Comparison of ENCODE assay signal across 8 mouse cellular contexts in the genomic region with DNA sequence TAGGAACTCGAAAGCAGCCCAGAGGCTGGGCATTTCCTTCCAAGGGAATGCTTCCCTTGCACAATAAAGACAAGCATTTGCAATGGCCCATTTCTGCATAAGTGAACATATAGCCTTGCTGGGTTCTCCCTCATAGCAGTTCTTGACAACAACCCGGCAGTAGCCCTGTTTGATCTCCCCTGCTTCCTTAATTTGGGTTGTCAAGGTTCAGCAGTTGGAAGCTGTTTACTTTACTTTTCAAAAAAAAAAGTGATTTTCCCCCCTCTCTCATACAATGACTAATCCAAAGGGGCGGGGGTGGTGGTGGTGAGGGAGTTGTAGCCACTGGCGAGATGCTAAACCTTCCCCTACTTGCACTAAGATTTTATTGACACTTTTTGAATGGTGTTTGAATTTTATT. TPM values are rescaled to one million over a fixed set of nuclear protein-coding genes. Genes with fewer than 3 reads are reported as not detected.
DNase-seq lines count a peak whose midpoint lies in the region; ATAC-seq and TF ChIP-seq lines count a peak whose summit lies in the region.

No protein-coding gene starts in this region.

- no peaks in the 10 kb centered on the region for H3K27me3 ChIP-seq in heart, embryonic 12.5 days (replicated peaks)
- H3K27me3 ChIP-seq in forebrain, embryonic 11.5 days (ENCODE audit: control insufficient read depth, insufficient read depth, low read length) = no peaks in the 10 kb centered on the region
- peaks cover 20% of the 10 kb centered on the region for H3K27me3 ChIP-seq in liver, embryonic 14.5 days (ENCODE audit: control insufficient read depth, insufficient read depth, low read length)

- TF ChIP-seq CTCF in liver, embryonic 14.5 days (IDR thresholded peaks at IDR 0.05; ENCODE audit: low read depth) = no peak

- WGBS in heart, embryonic 12.5 days = 55% methylated on average over 4 of the region's 4 CpGs
- WGBS in forebrain, embryonic 11.5 days = 10% methylated on average over 4 of the region's 4 CpGs
- 52% methylated on average over 4 of the region's 4 CpGs for WGBS in liver, embryonic 14.5 days (ENCODE audit: insufficient replicate concordance)

- H3K9me3 ChIP-seq in heart, embryonic 12.5 days (replicated peaks) = no peaks in the 10 kb centered on the region
- H3K9me3 ChIP-seq in forebrain, embryonic 11.5 days (ENCODE audit: control insufficient read depth, low read length) = no peaks in the 10 kb centered on the region
- no peaks in the 10 kb centered on the region for H3K9me3 ChIP-seq in liver, embryonic 14.5 days (ENCODE audit: control insufficient read depth, low read length)

- no peak overlapping the region for H3K9ac ChIP-seq in heart, embryonic 12.5 days
- no peak overlapping the region for H3K9ac ChIP-seq in forebrain, embryonic 11.5 days (ENCODE audit: low read length)
- no peak overlapping the region for H3K9ac ChIP-seq in liver, embryonic 14.5 days (replicated peaks)

- no peak for DNase-seq in heart, adult 9 months (ENCODE audit: low spot score in 2 of 2)
- DNase-seq in 3T3-L1 (ENCODE audit: low read depth, low spot score) = peak; percentile 44
- DNase-seq in forebrain, embryonic 11.5 days (ENCODE audit: low spot score) = no peak
- DNase-seq in liver, embryonic 14.5 days (ENCODE audit: low read depth in 3 of 3, low spot score in 3 of 3) = no peak
- DNase-seq in right cerebral cortex, postnatal 36 days (ENCODE audit: low spot score in 2 of 2) = no peak
- DNase-seq in layer of hippocampus, adult 9-10 months (ENCODE audit: low spot score) = no peak
- DNase-seq in spleen, postnatal 10 days (ENCODE audit: low spot score in 2 of 2) = no peak

- no peaks in the 10 kb centered on the region for H3K36me3 ChIP-seq in heart, embryonic 12.5 days
- H3K36me3 ChIP-seq in forebrain, embryonic 11.5 days (ENCODE audit: control insufficient read depth, insufficient read depth, low read length) = no peaks in the 10 kb centered on the region
- no peaks in the 10 kb centered on the region for H3K36me3 ChIP-seq in liver, embryonic 14.5 days (replicated peaks; ENCODE audit: control insufficient read depth, insufficient read depth, low read depth)

- H3K4me1 ChIP-seq in heart, embryonic 12.5 days (replicated peaks) = peaks cover 5% of the 10 kb centered on the region; the same call in 1 of the 2 replicates
- peaks cover 12% of the 10 kb centered on the region; the same call in 1 of the 2 replicates for H3K4me1 ChIP-seq in forebrain, embryonic 11.5 days (replicated peaks; ENCODE audit: control insufficient read depth, insufficient read depth, low read length)
- no peaks in the 10 kb centered on the region for H3K4me1 ChIP-seq in liver, embryonic 14.5 days (replicated peaks; ENCODE audit: control insufficient read depth in 2 of 2, insufficient read depth in 2 of 2, low read length in 1 of 2)

- no peak for ATAC-seq in heart, embryonic 12.5 days (ENCODE audit: insufficient number of reproducible peaks, low FRiP score)
- ATAC-seq in forebrain, embryonic 11.5 days (replicated peaks; ENCODE audit: low FRiP score) = no peak
- ATAC-seq in liver, embryonic 14.5 days (ENCODE audit: insufficient read depth) = no peak

- H3K27ac ChIP-seq in heart, embryonic 12.5 days (ENCODE audit: poor library complexity, severe bottlenecking) = no peak overlapping the region
- H3K27ac ChIP-seq in forebrain, embryonic 11.5 days (ENCODE audit: low read depth, low read length) = no peak overlapping the region
- H3K27ac ChIP-seq in liver, embryonic 14.5 days = no peak overlapping the region

- no peak overlapping the region; the same call in 1 of the 2 replicates for H3K4me3 ChIP-seq in heart, embryonic 12.5 days
- H3K4me3 ChIP-seq in forebrain, embryonic 11.5 days (ENCODE audit: low read depth, low read length) = no peak overlapping the region
- no peak overlapping the region for H3K4me3 ChIP-seq in liver, embryonic 14.5 days (ENCODE audit: insufficient read depth in 1 of 2, low read depth in 2 of 2, low read length in 2 of 2)

- peak overlapping the region; percentile 14; the same call in 1 of the 2 replicates for H3K4me2 ChIP-seq in heart, embryonic 12.5 days
- peak overlapping the region; percentile 31; the same call in 1 of the 2 replicates for H3K4me2 ChIP-seq in forebrain, embryonic 11.5 days (ENCODE audit: low read depth, low read length, severe bottlenecking)
- peak overlapping the region; percentile 87; the same call in 1 of the 2 replicates for H3K4me2 ChIP-seq in liver, embryonic 14.5 days (ENCODE audit: low read depth)

- no peak for TF ChIP-seq EP300 in liver, embryonic 14.5 days (IDR thresholded peaks at IDR 0.05; ENCODE audit: low read depth)

RNA-seq across cellular contexts. Expression of a gene that starts 3.5 kb away (rescaled TPM):
- 91.1 and 94.2 TPM in 2 replicates for polyA plus RNA-seq in heart, embryonic 12.5 days (2016; fragmentation: Nextera tagmentation; extraction: Ambion mirVana)
- 91.1 and 91.5 TPM in 2 replicates for polyA plus RNA-seq in forebrain, embryonic 11.5 days (2014; fragmentation: Nextera tagmentation; extraction: Ambion mirVana)
- polyA plus RNA-seq in liver, embryonic 14.5 days (2012; rRNA removed) = 6.5 and 7.9 TPM in 2 replicates
- 10.6 and 11.9 TPM in 2 replicates for polyA plus RNA-seq in liver, embryonic 14.5 days (2014; fragmentation: Nextera tagmentation; extraction: Ambion mirVana)

Comparison
In these comparisons a context has a peak if more than half of its experiments do, and no peak if none do; other contexts are left out.
1. H3K4me2 ChIP-seq: peak in every context shown above with its lines; median percentile 87 in liver, embryonic 14.5 days; 31 in forebrain, embryonic 11.5 days; 14 in heart, embryonic 12.5 days.